ENCODE assay signal across 8 mouse cellular contexts in the genomic region with DNA sequence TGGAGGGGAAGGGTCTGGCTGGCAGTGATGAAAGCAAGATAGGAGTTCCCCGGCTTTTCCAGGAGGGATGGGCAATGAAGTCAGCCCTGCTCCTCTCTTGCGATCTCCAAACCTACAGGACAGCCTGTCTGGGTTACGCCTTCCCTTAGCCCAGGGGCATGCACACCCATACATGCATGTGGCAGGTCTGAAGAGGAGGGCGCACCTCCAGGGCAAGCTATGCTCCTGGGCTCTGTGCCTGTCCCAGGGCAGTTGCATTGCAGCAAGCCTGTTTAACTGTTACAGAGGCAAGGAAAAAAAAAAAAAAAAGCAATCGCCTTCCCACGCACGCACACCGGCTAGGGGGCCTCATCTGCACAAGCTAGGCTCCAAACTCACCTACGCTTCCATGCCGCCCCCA.
DNase-seq lines count a peak whose midpoint lies in the region; ATAC-seq and TF ChIP-seq lines count a peak whose summit lies in the region.
"Had no signal": no experiment of that assay in that cellular context is flagged by ENCODE, and none has a peak within 500 bp of the region (broad histone marks: within the 10 kb centered on the region; RNA-seq: fewer than 3 reads in every experiment).

No protein-coding gene starts in this region.

- no peaks in the 10 kb centered on the region for H3K36me3 ChIP-seq in liver, embryonic 11.5 days (ENCODE audit: control insufficient read depth, insufficient read depth, low read length)
- no peaks in the 10 kb centered on the region for H3K36me3 ChIP-seq in small intestine, adult 2 months (ENCODE audit: control insufficient read depth, insufficient read depth, low read length)

- peak overlapping the region; percentile 58 for H3K4me3 ChIP-seq in liver, embryonic 11.5 days (ENCODE audit: low read depth, low read length)
- H3K4me3 ChIP-seq in small intestine, adult 2 months (ENCODE audit: low read depth, low read length): peak overlapping the region; percentile 55
- H3K4me3 ChIP-seq: myocyte had no signal

- no peaks in the 10 kb centered on the region for H3K9me3 ChIP-seq in liver, embryonic 11.5 days (ENCODE audit: control insufficient read depth, low read length)

- peak overlapping the region; percentile 64; the same call in 1 of the 2 replicates for H3K9ac ChIP-seq in liver, embryonic 11.5 days (ENCODE audit: low read depth, low read length)

- TF ChIP-seq CTCF in small intestine, adult 2 months (IDR thresholded peaks at IDR 0.05; ENCODE audit: extremely low read depth, insufficient read length, insufficient replicate concordance, low read depth, low read length): no peak

- H3K4me2 ChIP-seq in liver, embryonic 11.5 days: peak overlapping the region; percentile 70

- peaks cover 15% of the 10 kb centered on the region for H3K27me3 ChIP-seq in liver, embryonic 11.5 days (replicated peaks; ENCODE audit: control insufficient read depth, insufficient read depth, low read length)
- H3K27me3 ChIP-seq in small intestine, adult 2 months (ENCODE audit: control insufficient read depth, insufficient read depth, low read length): 0 out of 2 replicates have a peak, but pooled peaks cover 2% of the 10 kb centered on the region

- H3K4me1 ChIP-seq in liver, embryonic 11.5 days (replicated peaks; ENCODE audit: control insufficient read depth, insufficient read depth, low read length): no peaks in the 10 kb centered on the region
- no peaks in the 10 kb centered on the region for H3K4me1 ChIP-seq in small intestine, adult 2 months (ENCODE audit: control insufficient read depth, insufficient read depth, insufficient read length, low read length)

- TF ChIP-seq POLR2A in small intestine, adult 2 months (IDR thresholded peaks at IDR 0.05; ENCODE audit: low read depth, low read length): no peak

- 21% methylated on average over 10 of the region's 10 CpGs for WGBS in liver, embryonic 11.5 days
- 15% methylated on average over 10 of the region's 10 CpGs for WGBS in small intestine, adult 2 months

- peak; percentile 52; the same call in 1 of the 2 replicates for ATAC-seq in liver, embryonic 11.5 days (replicated peaks; ENCODE audit: low FRiP score)

- no peak overlapping the region for H3K27ac ChIP-seq in liver, embryonic 11.5 days (ENCODE audit: low read depth, low read length)
- H3K27ac ChIP-seq in small intestine, adult 2 months (ENCODE audit: insufficient read depth, low read depth, low read length): no peak overlapping the region

- intact Hi-C loops in heart, postnatal 10 days (cut with DNase I): loop anchor here (10.0 kb wide), 2 partner anchors 319 to 509 kb away; no protein-coding TSS in a partner anchor

- peak; percentile 2 for DNase-seq in kidney, postnatal 4 days
- DNase-seq in kidney, postnatal 36 days: no peak
- peak; percentile 4 for DNase-seq in embryo, embryonic 10 days (ENCODE audit: low spot score)
- peak; percentile 0 to 2 for DNase-seq in heart, postnatal 10 days
- DNase-seq in liver, embryonic 11.5 days (ENCODE audit: low spot score): peak; percentile 33
- DNase-seq in adrenal gland, adult 18-20 months (ENCODE audit: low spot score in 2 of 2): no peak

Comparison
In these comparisons a context has a peak if more than half of its experiments do, and no peak if none do; other contexts are left out.
1. DNase-seq: peak in kidney, postnatal 4 days (2 of 2), embryo, embryonic 10 days (single experiment), heart, postnatal 10 days (2 of 2) and liver, embryonic 11.5 days (single experiment); none in kidney, postnatal 36 days (0 of 2) and adrenal gland, adult 18-20 months (0 of 2).